Mouse (Mus musculus) right cerebral cortex, adult 18-20 months (tissue): Measurements from ENCODE around the gene Bahcc1.

Experiments used
- DNase-seq: peaks from one replicate; pipeline ENCODE4 v3.0.0; 2022; ENCODE audit warnings: mixed read lengths

Gene Bahcc1

GRCm38 (mm10) chr11:120303559-120304349, 71.0 kb downstream of the Bahcc1 start:
- DNase-seq: no peak

- DNase-seq: no peak
Observed at GRCm38 (mm10) chr11:120304350-120304694, 71.6 kb downstream of the Bahcc1 start.

GRCm38 (mm10) chr11:120304886-120305534, 72.3 kb downstream of the Bahcc1 start:
- peak; percentile 86 for DNase-seq

GRCm38 (mm10) chr11:120305535-120306365, 73.0 kb downstream of the Bahcc1 start:
- no peak for DNase-seq

- no peak for DNase-seq
Observed at GRCm38 (mm10) chr11:120306366-120307131, 73.8 kb downstream of the Bahcc1 start.

- DNase-seq: no peak
Observed at GRCm38 (mm10) chr11:120307132-120307413, 74.3 kb downstream of the Bahcc1 start.

- peak; percentile 94 for DNase-seq
Observed at GRCm38 (mm10) chr11:120307566-120308430, 75.1 kb downstream of the Bahcc1 start.

GRCm38 (mm10) chr11:120308441-120309320, 75.9 kb downstream of the Bahcc1 start:
- no peak for DNase-seq

GRCm38 (mm10) chr11:120310813-120311312, 78.1 kb downstream of the Bahcc1 start:
- DNase-seq: peak; percentile 96

- no peak for DNase-seq
Observed at GRCm38 (mm10) chr11:120311561-120311960, 78.8 kb downstream of the Bahcc1 start.

GRCm38 (mm10) chr11:120312069-120312468, 79.3 kb downstream of the Bahcc1 start:
- no peak for DNase-seq

GRCm38 (mm10) chr11:120313906-120314685, 81.3 kb downstream of the Bahcc1 start:
- no peak for DNase-seq

GRCm38 (mm10) chr11:120314721-120315415, 82.1 kb downstream of the Bahcc1 start:
- no peak for DNase-seq

- peak; percentile 50 for DNase-seq
Observed at GRCm38 (mm10) chr11:120315416-120315761, 82.6 kb downstream of the Bahcc1 start.

- peak; percentile 96 for DNase-seq
Observed at GRCm38 (mm10) chr11:120315832-120316689, 83.3 kb downstream of the Bahcc1 start.

GRCm38 (mm10) chr11:120316690-120317254, 84.0 kb downstream of the Bahcc1 start:
- DNase-seq: no peak

GRCm38 (mm10) chr11:120317456-120317855, 84.7 kb downstream of the Bahcc1 start:
- DNase-seq: no peak

- DNase-seq: no peak
Observed at GRCm38 (mm10) chr11:120319310-120319709, 86.6 kb downstream of the Bahcc1 start.
